Mouse (Mus musculus): ENCODE data around the gene Slc15a5.

DNA sequence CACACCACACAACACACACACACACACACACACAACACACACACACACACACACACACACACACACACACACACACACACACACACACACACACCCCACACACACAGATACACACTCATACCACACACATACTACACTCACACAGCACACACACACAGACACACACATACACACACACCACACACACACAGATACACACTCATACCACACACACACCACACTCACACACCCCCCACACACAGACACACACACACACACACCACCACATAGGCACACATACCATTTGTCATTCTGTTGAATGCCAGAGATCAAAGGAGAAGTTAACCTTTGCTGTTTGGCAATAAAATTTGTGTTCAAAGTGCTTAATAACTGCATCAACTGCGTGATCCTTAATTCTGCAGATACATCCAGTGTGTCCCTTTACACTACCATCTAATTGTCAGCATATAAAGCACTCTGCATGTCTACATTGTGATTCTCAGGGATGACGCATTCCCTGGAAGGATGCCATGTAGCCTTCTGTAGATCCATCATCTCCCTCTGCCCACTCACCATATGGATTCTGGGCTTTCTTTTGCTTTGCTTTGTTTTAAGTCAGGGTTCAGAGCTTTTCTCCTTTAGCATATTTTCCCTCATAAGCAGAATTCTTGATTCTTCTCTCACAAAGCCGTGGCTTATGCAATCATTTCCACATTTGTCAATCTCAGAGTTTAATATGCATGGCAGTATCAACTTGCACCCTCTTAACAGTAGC, 145.0 kb downstream of the Slc15a5 start:
- TF ChIP-seq CTCF (IDR thresholded peaks at IDR 0.05; ENCODE audit: low read depth) = no peak
- no peak for TF ChIP-seq EP300 (IDR thresholded peaks at IDR 0.05; ENCODE audit: low read depth)
